Mouse (Mus musculus): ENCODE measurements at regions not wholly inside any gene's neighbourhood (a gene's known extent, or its start where the extent isn't known, plus 50 kb on each side); places are given as distances from the start of the nearest gene placed in this dataset.

- no peak for ATAC-seq (replicated peaks; ENCODE audit: low FRiP score, poor library complexity, severe bottlenecking)
These were observed 227.5 kb downstream of the Gm5426 start for GRCm38 (mm10) chr10:96363867-96364266.

- no peak for ATAC-seq (replicated peaks; ENCODE audit: low FRiP score, poor library complexity, severe bottlenecking)
These were observed 228.7 kb downstream of the Gm5426 start for GRCm38 (mm10) chr10:96365101-96365500.

- no peak for ATAC-seq (replicated peaks; ENCODE audit: low FRiP score, poor library complexity, severe bottlenecking)
These were observed 230.5 kb downstream of the Gm5426 start for GRCm38 (mm10) chr10:96366871-96367270.

- ATAC-seq (replicated peaks; ENCODE audit: low FRiP score, poor library complexity, severe bottlenecking), result no peak
These were observed 234.3 kb downstream of the Gm5426 start for GRCm38 (mm10) chr10:96370547-96371320.

- ATAC-seq (replicated peaks; ENCODE audit: low FRiP score, poor library complexity, severe bottlenecking), result no peak
These were observed 234.9 kb downstream of the Gm5426 start for GRCm38 (mm10) chr10:96371321-96371653.

- ATAC-seq (replicated peaks; ENCODE audit: low FRiP score, poor library complexity, severe bottlenecking), result no peak
These were observed 236.4 kb downstream of the Gm5426 start for GRCm38 (mm10) chr10:96372616-96373346.

GRCm38 (mm10) chr10:96373481-96373880 is 237.1 kb downstream of the Gm5426 start:
- no peak for ATAC-seq (replicated peaks; ENCODE audit: low FRiP score, poor library complexity, severe bottlenecking)

- no peak for ATAC-seq (replicated peaks; ENCODE audit: low FRiP score, poor library complexity, severe bottlenecking)
These were observed 238.1 kb downstream of the Gm5426 start for GRCm38 (mm10) chr10:96374293-96375069.

GRCm38 (mm10) chr10:96375070-96375447 is 238.7 kb downstream of the Gm5426 start:
- no peak for ATAC-seq (replicated peaks; ENCODE audit: low FRiP score, poor library complexity, severe bottlenecking)

GRCm38 (mm10) chr10:96377549-96377948 is 239.3 kb upstream of the Btg1 start:
- no peak for ATAC-seq (replicated peaks; ENCODE audit: low FRiP score, poor library complexity, severe bottlenecking)

- ATAC-seq (replicated peaks; ENCODE audit: low FRiP score, poor library complexity, severe bottlenecking), result no peak
These were observed 237.6 kb upstream of the Btg1 start for GRCm38 (mm10) chr10:96379016-96379771.

GRCm38 (mm10) chr10:96381664-96382063 is 235.1 kb upstream of the Btg1 start:
- ATAC-seq (replicated peaks; ENCODE audit: low FRiP score, poor library complexity, severe bottlenecking), result no peak

GRCm38 (mm10) chr10:96391748-96392147 is 225.1 kb upstream of the Btg1 start:
- no peak for ATAC-seq (replicated peaks; ENCODE audit: low FRiP score, poor library complexity, severe bottlenecking)

GRCm38 (mm10) chr10:96392836-96393235 is 224.0 kb upstream of the Btg1 start:
- ATAC-seq (replicated peaks; ENCODE audit: low FRiP score, poor library complexity, severe bottlenecking), result no peak

- ATAC-seq (replicated peaks; ENCODE audit: low FRiP score, poor library complexity, severe bottlenecking), result no peak
These were observed 222.6 kb upstream of the Btg1 start for GRCm38 (mm10) chr10:96394210-96394609.

- no peak for ATAC-seq (replicated peaks; ENCODE audit: low FRiP score, poor library complexity, severe bottlenecking)
These were observed 221.8 kb upstream of the Btg1 start for GRCm38 (mm10) chr10:96395017-96395416.

GRCm38 (mm10) chr10:96397931-96398561 is 218.8 kb upstream of the Btg1 start:
- ATAC-seq (replicated peaks; ENCODE audit: low FRiP score, poor library complexity, severe bottlenecking), result no peak

- no peak for ATAC-seq (replicated peaks; ENCODE audit: low FRiP score, poor library complexity, severe bottlenecking)
These were observed 218.1 kb upstream of the Btg1 start for GRCm38 (mm10) chr10:96398562-96399288.
